Mouse (Mus musculus): ENCODE results near the gene Xcr1. TPM values are rescaled to one million over a fixed set of nuclear protein-coding genes. Genes with fewer than 3 reads are reported as not detected.

Gene Xcr1
- polyA plus RNA-seq (2015; fragmentation: Nextera tagmentation; extraction: Ambion mirVana): 0.05 TPM in 2 replicates

DNA sequence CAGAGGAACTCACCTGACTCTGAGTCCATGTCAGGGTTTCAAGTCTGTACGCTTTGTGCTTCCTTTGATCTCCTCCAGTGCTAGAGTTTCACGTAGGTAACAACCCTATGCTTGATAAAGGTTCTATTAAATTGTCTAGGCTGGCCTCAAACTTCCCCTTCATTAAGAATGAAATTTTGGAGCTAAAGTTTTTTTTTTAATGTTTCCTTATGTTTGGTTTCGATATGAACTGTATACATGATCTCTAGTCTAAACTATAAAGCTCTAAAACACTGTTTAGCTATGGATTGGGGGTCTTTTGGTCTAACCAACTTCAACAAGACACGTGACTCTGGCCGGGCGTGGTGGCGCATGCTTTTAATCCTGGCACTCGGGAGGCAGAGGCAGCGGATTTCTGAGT is at the start of gene Xcr1:
Gene Xcr1, minus strand, starts transcription at position 101 of the 400 bp plus-strand sequence.
- no peak for TF ChIP-seq CTCF (IDR thresholded peaks at IDR 0.05; ENCODE audit: low read depth)

DNA sequence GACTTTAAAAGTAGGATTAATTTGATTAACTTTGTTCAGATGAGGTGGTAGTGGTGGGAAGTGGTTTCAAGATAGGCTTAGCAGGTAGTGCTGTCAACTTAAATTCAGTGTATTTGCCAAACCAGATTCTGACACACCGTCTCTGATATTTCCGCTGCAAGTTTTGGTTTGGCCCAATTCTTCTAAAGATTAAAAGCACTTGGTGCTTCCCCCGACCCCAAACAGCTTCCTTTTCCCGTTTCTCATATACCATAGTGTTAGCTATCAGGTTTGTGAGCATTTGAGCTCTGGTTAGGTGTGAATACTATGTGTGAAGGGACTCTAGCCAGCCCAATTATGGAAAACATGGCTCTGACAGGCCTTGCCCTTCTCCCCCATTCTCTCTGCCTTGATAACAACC is 10.2 kb upstream of the Xcr1 start:
- no peaks in the 10 kb centered on the region for H3K4me1 ChIP-seq (replicated peaks; ENCODE audit: control insufficient read depth, insufficient read depth, low read length)
- no peak overlapping the region for H3K9ac ChIP-seq (ENCODE audit: low read depth, low read length)
- H3K36me3 ChIP-seq (ENCODE audit: control insufficient read depth, insufficient read depth): no peaks in the 10 kb centered on the region
- no peak for TF ChIP-seq CTCF (IDR thresholded peaks at IDR 0.05; ENCODE audit: low read depth)
- H3K27me3 ChIP-seq (replicated peaks; ENCODE audit: control insufficient read depth, insufficient read depth, low read length): no peaks in the 10 kb centered on the region
- H3K4me2 ChIP-seq (replicated peaks; ENCODE audit: low read depth): no peak overlapping the region
- H3K27ac ChIP-seq (ENCODE audit: low read depth, low read length): no peak overlapping the region
- ATAC-seq: no peak
- no peak overlapping the region for H3K4me3 ChIP-seq (ENCODE audit: low read depth, low read length)
- WGBS: 69% methylated on average over 4 of the region's 4 CpGs
- no peaks in the 10 kb centered on the region for H3K9me3 ChIP-seq (ENCODE audit: control insufficient read depth)

More for the DNA sequence above, at the start of gene Xcr1:
- no peak within 1 kb of the TSS for H3K4me3 ChIP-seq (ENCODE audit: low read depth, low read length)
- no peak within 1 kb of the TSS for H3K9ac ChIP-seq (ENCODE audit: low read depth, low read length)
- no peak for ATAC-seq
- H3K4me1 ChIP-seq (replicated peaks; ENCODE audit: control insufficient read depth, insufficient read depth, low read length): no peaks in the 10 kb centered on the region
- no peak within 1 kb of the TSS for H3K4me2 ChIP-seq (replicated peaks; ENCODE audit: low read depth)
- no peaks in the 10 kb centered on the region for H3K36me3 ChIP-seq (ENCODE audit: control insufficient read depth, insufficient read depth)
- H3K27me3 ChIP-seq (replicated peaks; ENCODE audit: control insufficient read depth, insufficient read depth, low read length): no peaks in the 10 kb centered on the region
- H3K27ac ChIP-seq (ENCODE audit: low read depth, low read length): no peak within 1 kb of the TSS
- no peaks in the 10 kb centered on the region for H3K9me3 ChIP-seq (ENCODE audit: control insufficient read depth)
- WGBS: 74% methylated on average over 9 of the region's 9 CpGs

DNA sequence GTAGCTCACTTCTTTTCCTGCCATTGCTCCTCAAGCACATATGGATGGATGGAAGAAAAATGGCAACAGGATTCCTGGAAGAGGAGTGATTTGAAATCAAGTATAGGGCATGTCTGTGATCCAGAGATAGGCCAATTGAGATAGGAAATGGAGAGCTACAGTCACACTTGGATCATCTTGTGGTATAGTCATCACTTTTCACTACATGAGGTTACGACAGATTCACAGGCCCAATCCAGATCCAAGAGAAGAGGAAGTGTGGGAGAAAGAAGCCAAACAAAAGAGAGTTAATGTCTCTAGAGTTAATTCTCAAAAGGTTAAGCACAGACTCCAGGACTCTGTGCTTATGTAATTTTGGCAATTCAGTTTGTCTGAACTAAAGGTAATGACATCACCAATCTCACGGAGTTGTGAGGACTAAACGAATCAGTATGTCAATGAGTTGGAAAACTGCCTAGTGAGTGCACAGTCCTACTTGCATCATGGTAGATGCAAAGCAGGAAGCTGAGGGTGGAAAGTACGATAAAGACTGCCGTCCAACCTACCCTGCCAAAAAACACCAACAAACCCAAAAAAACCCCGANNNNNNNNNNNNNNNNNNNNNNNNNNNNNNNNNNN is 7.4 kb upstream of the Xcr1 start:
- H3K9ac ChIP-seq (ENCODE audit: low read depth, low read length): no peak overlapping the region
- no peaks in the 10 kb centered on the region for H3K36me3 ChIP-seq (ENCODE audit: control insufficient read depth, insufficient read depth)
- WGBS: 59% methylated on average over 4 of the region's 6 CpGs
- H3K4me3 ChIP-seq (ENCODE audit: low read depth, low read length): no peak overlapping the region
- H3K4me2 ChIP-seq (replicated peaks; ENCODE audit: low read depth): no peak overlapping the region
- ATAC-seq: no peak
- no peaks in the 10 kb centered on the region for H3K27me3 ChIP-seq (replicated peaks; ENCODE audit: control insufficient read depth, insufficient read depth, low read length)
- H3K9me3 ChIP-seq (ENCODE audit: control insufficient read depth): no peaks in the 10 kb centered on the region
- H3K4me1 ChIP-seq (replicated peaks; ENCODE audit: control insufficient read depth, insufficient read depth, low read length): no peaks in the 10 kb centered on the region
- no peak for TF ChIP-seq CTCF (IDR thresholded peaks at IDR 0.05; ENCODE audit: low read depth)
- no peak overlapping the region for H3K27ac ChIP-seq (ENCODE audit: low read depth, low read length)

GRCm38 (mm10) chr9:123863641-123864040 is 1.8 kb upstream of the Xcr1 start:
- no peak for TF ChIP-seq CTCF (IDR thresholded peaks at IDR 0.05; ENCODE audit: low read depth)
- Histone ChIP-seq H3K4me1 (replicated peaks; ENCODE audit: control insufficient read depth, insufficient read depth, low read length) (no peaks in the 10 kb centered on the region), H3K27ac (ENCODE audit: low read depth, low read length) (no peak overlapping the region), H3K27me3 (replicated peaks; ENCODE audit: control insufficient read depth, insufficient read depth, low read length) (no peaks in the 10 kb centered on the region), H3K4me2 (replicated peaks; ENCODE audit: low read depth) (no peak overlapping the region), H3K9me3 (ENCODE audit: control insufficient read depth) (no peaks in the 10 kb centered on the region), H3K4me3 (ENCODE audit: low read depth, low read length) (no peak overlapping the region), H3K36me3 (ENCODE audit: control insufficient read depth, insufficient read depth) (no peaks in the 10 kb centered on the region), H3K9ac (ENCODE audit: low read depth, low read length) (no peak overlapping the region)
- 89% methylated on average over 1 of the region's 1 CpGs for WGBS
- ATAC-seq: no peak

DNA sequence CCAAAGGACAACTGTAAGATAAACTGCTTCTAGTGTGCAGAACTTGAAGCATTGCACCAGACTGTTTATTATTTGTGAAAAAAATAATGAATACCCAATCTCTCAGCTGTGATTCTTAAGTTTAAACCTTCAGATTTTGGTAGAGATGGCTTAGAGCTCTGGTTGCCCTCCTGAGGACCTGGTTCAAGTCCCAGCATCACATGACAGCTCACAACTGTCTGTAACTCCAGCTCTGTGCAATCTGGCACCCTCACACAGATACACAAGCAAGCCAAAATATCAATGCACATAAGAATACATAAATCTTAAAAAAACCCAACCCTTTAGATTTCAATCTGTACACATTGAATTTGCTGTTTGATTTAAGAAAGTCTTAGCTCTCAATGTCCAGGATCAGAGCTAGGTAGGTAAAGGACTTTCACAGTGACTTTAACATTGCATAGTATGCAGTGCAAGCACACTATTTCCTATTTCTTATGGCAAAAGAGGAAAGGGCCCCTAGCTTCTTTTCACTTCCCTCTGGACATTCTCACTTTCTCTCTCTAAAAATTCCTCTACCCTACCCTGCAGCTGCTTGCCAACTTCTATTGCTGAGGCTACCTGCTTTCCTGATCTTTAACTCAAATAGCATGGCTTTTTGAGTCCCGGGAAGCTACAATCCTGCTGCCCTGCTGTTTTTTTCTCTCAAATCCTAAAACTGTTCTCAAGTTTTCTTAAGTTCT is 1.2 kb upstream of the Xcr1 start:
- no peak for ATAC-seq

GRCm38 (mm10) chr9:123856836-123857235 is 5.0 kb downstream of the Xcr1 start:
- Histone ChIP-seq H3K4me1 (replicated peaks; ENCODE audit: control insufficient read depth, insufficient read depth, low read length) (0 out of 2 replicates have a peak, but pooled peaks cover 4% of the 10 kb centered on the region), H3K36me3 (ENCODE audit: control insufficient read depth, insufficient read depth) (no peaks in the 10 kb centered on the region), H3K9ac (ENCODE audit: low read depth, low read length) (no peak overlapping the region), H3K9me3 (ENCODE audit: control insufficient read depth) (no peaks in the 10 kb centered on the region), H3K27me3 (replicated peaks; ENCODE audit: control insufficient read depth, insufficient read depth, low read length) (no peaks in the 10 kb centered on the region), H3K27ac (ENCODE audit: low read depth, low read length) (no peak overlapping the region), H3K4me3 (ENCODE audit: low read depth, low read length) (no peak overlapping the region), H3K4me2 (replicated peaks; ENCODE audit: low read depth) (no peak overlapping the region)
- 81% methylated on average over 2 of the region's 2 CpGs for WGBS
- ATAC-seq: no peak
- TF ChIP-seq CTCF (IDR thresholded peaks at IDR 0.05; ENCODE audit: low read depth): no peak

More for the DNA sequence above, 1.2 kb upstream of the Xcr1 start:
- no peak for TF ChIP-seq CTCF (IDR thresholded peaks at IDR 0.05; ENCODE audit: low read depth)
- Histone ChIP-seq H3K36me3 (ENCODE audit: control insufficient read depth, insufficient read depth) (no peaks in the 10 kb centered on the region), H3K4me2 (replicated peaks; ENCODE audit: low read depth) (no peak overlapping the region), H3K9ac (ENCODE audit: low read depth, low read length) (no peak overlapping the region), H3K27ac (ENCODE audit: low read depth, low read length) (no peak overlapping the region), H3K4me3 (ENCODE audit: low read depth, low read length) (no peak overlapping the region), H3K27me3 (replicated peaks; ENCODE audit: control insufficient read depth, insufficient read depth, low read length) (no peaks in the 10 kb centered on the region), H3K9me3 (ENCODE audit: control insufficient read depth) (no peaks in the 10 kb centered on the region), H3K4me1 (replicated peaks; ENCODE audit: control insufficient read depth, insufficient read depth, low read length) (no peaks in the 10 kb centered on the region)
- 80% methylated on average over 1 of the region's 1 CpGs for WGBS
